Mouse (Mus musculus) heart, postnatal 10 days (tissue): ENCODE results near the gene Ccdc33. TPM values are rescaled to one million over a fixed set of nuclear protein-coding genes. Genes with fewer than 3 reads are reported as not detected.
A peak's percentile ranks its signal among the peaks of the same experiment; 100 is the strongest.

Experiments
- DNase-seq, 2 experiments: peaks; one replicate each; pipeline ENCODE4 v3.0.0; 2021
- intact Hi-C: fragments of 180-260 bp; cut with DNase I; formaldehyde crosslinking; loops from one replicate; pipeline ENCODE4 v1.15.1; 2025
- total RNA-seq, 2 experiments: library from RNA; stranded (reverse); gene quantifications; 2 replicates each; pipeline ENCODE4 v1.2.3; 2021

Ccdc33 gene
- total RNA-seq, 2 experiments from 2014 or later = not detected

DNA sequence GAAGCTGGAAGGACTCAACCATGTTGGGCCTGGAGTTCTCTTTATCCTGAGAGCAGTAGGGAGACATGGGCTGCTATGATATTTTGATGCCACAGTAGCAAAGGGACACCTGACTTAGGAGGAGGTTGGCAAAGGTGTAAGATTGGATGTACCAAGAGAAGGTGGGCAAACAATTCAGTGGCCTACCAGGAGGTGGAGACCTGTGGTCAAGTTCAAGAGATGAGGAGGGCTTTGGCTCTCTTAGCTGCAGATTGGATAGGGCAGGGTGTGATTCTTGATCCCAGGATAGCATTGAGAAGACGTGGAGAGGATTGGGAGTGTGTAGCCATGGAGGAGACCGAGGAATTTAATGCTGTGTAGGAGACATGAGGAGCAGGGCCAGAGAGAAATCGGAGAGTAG lies 24.8 kb downstream of the Ccdc33 start:
- no peak for DNase-seq
- intact Hi-C loops = no loop called here

DNA sequence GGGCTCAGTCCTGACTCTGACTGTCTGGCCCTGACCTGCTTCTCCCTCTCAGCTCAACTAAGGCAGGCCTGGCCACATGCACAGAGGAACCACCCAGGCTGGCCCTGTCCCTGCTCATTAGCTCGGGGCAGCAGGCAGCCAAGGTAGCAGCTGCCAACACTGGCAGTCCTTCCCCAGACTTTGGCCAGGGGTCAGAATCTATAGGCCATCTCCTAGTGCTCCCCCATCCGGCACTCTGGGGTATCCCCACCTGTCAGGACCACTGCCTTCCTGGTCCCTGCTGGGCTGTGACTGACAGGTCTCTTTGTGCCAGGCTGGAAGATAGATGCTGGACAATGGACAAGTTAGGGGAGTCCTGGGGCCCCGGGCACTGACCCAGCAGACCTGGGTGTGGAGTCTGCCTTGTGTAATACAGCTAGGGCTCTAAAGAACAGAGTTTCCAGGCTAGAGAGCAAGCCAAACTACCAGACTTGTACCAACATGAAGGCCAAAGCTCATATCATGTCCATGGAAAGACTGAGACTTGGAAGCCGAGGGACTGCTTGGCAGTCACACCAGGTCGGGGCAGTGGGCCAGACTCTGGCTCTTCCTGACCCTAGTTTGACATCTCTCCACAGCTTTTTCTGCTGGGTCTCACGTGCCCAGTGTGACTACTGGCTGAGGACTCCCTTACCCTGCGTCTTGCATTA lies 25.9 kb downstream of the Ccdc33 start:
- intact Hi-C loops = no loop called here
- peak; percentile 71 to 76 for DNase-seq

DNA sequence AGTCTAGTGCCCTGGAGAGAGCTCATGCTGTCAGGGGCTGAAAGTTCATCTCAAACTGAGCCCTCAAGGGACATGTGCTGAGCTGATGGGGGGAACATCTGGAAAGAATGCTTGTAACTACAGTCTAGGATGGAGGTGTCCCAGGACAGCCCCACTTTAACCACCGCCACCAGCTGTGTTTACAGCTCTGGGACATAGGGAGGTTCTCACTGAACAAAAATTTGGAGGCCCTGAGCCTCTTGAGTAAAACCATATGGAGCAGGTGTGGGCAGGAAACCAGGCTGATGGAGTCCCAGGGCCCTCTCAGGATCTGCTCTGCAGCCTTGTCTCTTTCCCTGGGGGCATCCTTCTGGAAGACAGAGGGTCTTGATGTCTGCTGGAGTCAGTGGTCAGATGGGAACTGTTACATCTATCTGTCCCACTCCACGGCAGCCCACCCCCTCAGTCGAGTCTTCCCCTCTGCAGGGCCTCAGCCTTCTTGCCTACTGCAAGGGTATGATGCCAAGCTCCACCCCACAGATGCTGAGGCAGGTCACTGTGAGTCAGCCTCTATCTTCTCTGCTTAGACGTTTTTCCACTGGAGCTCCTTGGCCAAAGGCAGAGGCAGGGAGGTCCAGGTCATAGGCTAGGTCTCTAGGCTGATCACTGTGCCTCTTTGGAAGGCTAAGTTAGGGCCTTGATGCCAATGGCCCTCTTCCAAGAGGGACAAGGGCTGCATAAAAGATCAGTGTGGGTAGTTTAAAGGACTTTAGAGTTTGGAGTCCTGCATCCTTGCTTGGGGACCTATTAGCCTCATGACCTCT lies 26.8 kb downstream of the Ccdc33 start:
- intact Hi-C loops = no loop called here
- peak; percentile 57 to 64 for DNase-seq

DNA sequence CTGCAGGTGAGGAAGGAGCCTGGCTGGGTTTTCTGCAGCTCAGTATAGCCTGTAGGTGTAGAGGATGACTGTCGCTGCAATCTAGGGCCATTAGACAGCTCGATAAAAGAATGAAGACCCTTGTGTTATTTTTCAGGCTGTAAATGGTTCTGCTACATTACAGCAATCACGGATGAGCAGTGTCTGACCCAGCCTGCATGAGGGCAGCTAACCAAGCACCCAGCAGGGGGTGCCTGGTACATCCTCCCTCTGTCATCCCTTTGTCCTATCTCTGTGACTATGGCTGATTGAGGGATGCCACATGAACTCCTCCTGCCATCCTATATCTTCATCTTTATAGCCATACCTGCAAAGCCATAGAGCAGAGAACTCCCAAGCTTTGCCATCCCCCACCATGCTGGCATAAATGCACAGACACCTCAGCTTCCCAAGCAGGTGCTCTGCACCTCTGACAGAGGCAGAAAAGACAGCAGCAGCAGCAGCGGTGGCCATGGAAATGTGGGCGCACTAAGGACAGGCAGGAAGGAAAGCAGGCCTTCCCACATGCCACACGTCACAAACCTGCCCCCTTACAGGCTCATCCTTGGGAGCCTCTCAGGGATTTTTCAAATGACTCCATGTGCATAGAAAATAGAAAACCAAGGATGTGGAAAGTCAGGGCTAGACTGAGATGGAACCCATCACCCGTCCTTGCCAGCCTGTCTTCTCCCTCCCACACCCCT lies 31.2 kb downstream of the Ccdc33 start:
- intact Hi-C loops = no loop called here
- DNase-seq = no peak

DNA sequence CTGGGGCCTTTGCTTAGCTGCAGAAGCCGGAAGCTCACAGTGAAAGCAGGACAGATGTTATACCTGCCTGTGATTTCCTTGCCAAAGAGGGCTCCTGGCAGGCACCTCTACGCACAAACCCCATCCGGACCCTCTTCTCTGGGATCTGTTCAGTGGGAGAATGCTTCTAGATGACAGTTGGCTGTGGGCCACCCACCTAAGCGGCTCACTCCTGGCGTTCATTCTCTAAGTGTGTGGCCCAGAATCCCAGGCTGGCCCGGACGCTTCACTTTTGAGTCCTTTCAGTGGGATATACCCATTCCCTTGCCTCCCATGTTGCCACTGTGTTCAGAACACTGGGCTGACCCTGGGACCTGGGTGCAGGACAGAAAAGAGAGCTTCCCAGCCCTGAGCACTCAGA lies 31.8 kb downstream of the Ccdc33 start:
- no peak for DNase-seq
- intact Hi-C loops = no loop called here

DNA sequence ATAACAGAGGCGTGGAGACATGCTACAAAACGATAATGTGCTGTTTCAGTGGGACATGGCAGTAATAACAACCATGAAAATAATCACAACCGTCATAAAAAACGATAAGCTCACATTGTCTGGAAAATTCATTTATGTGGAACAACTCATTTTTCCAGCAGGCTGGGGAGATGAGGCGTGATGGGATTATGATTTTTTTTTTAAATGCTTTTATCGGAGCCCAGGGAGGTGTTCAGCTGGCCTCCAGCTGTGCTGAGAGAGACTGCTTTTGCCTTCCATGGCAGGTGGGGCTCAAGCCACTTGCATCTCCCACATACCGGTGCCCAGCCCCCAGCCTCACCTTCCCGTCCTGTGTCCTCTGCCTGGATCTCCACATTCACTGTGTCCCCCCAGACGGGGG lies 32.4 kb downstream of the Ccdc33 start:
- intact Hi-C loops = no loop called here
- no peak for DNase-seq

DNA sequence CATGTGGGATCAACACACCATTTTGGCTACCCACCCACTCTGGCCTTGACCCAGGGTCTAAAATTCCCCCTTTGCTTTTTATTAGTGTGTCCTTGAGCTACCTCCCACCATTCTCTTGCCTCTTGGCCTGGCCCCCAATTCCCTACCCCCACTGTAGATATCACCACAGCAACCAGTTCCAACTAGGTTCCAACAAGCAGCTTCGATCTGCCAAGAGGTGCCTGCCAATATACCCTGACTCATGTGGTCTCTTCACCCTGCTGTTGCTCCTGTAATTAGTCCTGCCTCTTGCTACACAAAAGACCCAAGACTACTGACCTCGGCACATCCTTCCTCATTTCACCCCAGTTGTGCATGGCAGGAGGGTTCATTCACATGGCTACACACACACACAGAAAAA lies 33.5 kb downstream of the Ccdc33 start:
- intact Hi-C loops = no loop called here
- DNase-seq = peak; percentile 22 to 42

DNA sequence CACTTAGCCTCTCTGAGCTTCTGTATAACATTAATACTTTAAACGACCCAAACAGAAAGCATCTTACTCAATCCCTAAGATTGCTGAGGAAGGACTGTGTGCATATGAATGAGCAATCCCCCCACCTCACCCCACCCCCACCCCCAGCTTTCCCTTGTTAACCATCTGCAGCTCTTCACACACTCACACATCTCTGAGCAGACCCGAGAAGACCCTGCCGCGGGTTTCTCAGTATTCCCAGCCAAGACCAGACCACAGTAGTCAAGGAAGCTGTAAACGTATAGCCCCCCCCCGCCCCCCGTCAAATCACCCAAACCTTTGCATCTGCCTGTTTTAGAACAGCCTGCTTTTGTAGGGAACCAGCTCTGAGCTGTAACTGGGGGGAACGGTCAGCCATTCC lies 34.0 kb downstream of the Ccdc33 start:
- DNase-seq = no peak
- intact Hi-C loops = no loop called here

DNA sequence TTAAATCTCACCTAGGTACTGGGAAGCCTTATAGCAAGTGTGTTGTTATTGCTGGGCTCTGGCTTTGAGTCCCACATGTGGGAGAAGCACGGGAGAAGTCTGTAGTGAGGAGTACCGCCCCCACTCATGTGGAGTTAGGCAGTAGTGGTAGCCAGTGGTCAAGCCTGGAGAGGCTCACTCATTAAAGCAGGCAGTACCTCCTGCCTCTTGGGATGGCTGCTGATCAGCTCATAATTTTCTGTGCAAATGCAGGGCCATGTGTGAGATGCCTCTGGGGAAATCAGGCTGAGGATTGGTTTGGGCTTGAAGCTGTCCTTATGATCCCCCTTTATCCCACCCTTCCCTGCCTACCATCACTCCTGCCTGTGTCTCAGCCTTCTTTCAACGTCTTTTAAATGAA lies 44.1 kb downstream of the Ccdc33 start:
- intact Hi-C loops = no loop called here
- DNase-seq = no peak

DNA sequence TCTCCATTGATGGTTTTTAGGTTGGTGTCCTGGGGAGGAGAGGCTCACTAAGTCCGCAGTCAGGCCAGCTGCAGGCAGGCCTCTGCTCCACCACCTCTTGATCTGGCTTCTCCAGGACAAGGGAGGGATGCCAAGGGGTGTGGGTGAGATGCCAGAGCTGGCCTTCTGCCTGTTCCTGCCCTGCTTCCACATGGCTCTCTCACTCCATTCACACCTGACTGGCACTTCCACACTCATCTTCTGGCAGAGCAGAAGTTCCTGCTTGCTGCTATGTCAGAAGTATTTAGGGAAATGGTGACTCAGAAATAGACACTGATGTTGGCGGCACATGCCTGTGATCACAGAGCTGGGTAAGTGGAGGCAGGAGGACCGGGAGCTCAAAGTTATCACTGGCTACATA lies 51.1 kb downstream of the Ccdc33 start:
- peak; percentile 22 to 30 for DNase-seq
- intact Hi-C loops = no loop called here

DNA sequence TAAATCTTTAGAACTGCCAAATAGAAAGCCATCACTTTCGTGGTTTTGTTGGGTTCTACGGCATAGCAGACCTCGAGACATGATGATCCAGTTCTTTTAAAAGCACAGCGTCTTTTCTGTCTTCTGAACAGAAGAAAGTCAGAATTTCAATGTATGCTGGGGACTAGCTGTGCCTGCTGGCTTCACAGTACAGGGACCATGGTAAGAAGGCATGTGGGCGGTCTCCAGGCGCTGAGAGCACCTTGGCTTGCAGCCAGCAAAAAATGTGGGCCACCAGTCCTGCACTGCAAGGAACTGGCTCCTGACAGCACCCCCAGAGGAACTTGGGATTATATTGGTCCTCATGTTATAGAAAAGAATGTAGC lies 51.9 kb downstream of the Ccdc33 start:
- intact Hi-C loops = no loop called here
- no peak for DNase-seq

DNA sequence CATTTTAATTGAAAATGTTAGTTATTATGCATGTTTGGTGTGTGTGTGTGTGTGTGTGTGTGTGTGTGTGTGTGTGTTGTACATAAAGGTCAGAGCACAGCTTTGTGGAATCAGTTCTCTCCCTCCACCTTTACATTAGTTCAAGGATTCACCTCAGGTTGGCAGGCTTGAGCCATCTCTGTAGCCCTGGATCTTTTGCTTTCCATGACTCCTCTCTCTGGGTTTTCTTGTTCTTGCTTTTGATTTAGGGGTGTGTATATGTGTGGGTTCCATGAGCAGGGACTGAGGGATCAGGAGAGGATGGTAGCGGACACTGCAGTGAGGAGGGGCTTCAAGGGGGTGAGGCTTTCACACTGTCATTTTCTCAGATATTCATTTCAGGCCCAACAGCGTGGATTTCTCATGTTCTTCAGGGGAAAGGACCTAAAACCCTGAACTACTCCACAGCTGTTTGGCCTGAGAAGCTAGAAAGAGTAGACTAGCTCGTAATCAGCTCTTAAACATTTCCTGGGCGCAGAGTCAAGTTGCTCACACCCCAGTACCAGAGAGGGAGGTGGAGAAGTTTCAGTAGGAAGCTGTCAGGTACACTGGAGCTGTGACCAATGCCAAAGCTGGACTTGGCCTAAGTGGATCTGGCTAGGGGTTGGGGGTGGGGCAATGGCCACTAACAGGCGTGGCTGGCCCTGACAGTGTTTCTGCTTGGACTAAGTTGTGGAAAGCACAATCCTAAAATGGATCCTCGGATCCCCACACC lies 52.5 kb downstream of the Ccdc33 start:
- peak in 1 of 2 experiments; percentile 25 for DNase-seq
- intact Hi-C loops = no loop called here

DNA sequence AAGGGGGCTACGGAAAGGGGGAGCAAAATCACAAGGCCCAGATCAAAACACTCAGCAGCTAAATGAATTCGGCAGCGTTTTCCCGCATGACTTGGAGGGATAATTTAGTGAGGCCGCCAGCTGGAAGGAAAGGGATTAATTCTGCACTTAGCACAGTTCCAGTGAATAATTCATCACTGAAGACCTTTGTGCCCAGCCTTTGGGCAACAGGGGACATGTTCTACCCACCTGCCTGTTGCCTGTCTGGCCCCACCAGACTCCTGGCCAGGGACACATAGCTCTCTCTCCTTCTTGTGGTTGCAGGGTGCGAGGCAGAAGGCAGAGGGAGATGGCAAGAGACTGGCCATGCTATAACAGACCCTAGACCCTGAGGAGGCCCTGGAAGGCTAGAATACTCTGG lies 53.1 kb downstream of the Ccdc33 start:
- DNase-seq = no peak
- intact Hi-C loops = no loop called here

DNA sequence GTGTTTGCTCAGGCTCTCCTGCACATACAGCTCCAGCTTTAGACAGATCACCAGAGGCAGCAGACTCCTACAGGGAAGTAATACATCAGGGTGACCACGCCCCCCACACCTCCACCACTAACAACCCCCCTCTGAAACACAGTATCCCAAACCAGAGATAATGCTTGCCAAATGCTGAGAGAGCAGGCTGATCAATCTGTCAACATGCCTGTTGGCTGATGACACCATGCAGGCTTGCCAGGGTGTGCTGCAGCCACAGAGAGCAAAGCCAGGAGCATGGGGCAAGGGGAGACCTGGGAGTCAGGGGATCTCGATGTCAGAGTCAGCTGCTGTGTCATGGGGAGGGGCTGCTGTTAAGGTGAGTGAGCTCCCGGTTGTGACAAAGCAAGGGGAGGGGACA lies 55.1 kb downstream of the Ccdc33 start, which contains the start of gene Stra6:
TSS of gene Stra6 (plus strand) at position 258 of the 400 bp plus-strand sequence.
- DNase-seq = no peak
- intact Hi-C loops = no loop called here

DNA sequence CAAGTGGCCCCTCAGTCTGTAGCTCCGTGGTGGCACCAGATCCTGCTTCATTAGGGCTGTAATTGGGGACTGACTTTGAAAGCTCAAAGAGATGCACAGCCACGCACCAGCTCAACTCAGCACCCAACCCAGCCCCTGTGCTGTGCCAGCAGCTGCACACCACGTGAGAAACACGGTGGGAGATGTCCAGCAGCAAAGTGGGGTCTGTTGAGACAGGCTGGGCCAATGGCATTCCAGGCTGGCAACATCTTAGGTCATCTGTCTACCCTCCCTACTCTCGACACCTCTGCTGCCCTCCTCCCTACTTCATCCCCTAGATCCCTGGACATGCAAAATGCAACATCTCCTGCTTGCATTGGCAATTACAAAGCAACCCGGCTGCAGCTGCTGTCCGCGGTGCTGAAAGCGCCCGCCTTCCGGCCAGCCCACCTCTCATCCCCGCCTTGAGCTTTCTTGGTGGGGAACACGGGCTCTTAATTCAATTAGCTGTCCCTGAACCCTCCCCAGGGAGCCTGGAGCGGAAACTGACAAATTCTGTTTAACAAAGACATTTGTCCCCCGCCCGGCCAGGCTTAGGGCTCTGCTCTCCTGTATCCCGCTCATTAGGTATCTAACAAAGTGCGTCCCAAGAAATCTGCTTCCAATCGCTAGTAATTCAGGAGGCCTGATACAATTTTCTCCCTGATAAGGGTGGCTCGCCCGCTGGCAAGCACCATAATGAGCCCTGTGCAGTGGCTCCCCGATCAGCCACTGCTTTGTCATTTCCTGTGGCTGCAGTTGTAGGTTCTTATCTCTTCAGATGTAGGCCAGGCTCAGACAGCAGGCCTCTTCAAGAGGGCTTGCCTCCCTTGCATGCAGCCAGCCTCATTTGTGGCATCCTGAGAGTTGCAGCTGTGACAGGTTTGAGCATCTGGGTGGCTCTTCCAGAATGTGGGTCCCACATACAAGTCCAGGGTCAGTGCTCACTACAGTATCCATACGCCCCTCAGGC lies 57.7 kb downstream of the Ccdc33 start:
- intact Hi-C loops = no loop called here
- peak; percentile 71 to 83 for DNase-seq

DNA sequence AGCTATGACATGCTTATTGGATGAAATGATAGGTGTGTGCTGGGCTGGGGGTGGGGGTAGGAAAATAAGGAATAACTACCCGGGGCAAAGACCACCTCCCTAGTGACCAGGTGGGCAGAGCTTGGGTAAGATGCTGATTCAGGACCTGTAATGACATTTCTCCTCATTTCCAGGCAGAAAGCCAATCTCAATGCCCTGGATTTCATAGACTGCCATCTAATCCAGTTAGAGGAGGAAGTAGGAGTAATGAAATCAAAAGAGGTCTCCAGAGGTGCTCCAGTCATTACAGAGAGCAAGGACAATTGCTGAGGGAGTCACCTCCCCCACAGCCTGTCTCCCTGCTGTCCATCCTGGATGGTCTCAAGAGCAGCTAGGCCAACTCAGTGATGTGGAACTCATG lies 58.7 kb downstream of the Ccdc33 start:
- no peak for DNase-seq
- intact Hi-C loops = no loop called here

DNA sequence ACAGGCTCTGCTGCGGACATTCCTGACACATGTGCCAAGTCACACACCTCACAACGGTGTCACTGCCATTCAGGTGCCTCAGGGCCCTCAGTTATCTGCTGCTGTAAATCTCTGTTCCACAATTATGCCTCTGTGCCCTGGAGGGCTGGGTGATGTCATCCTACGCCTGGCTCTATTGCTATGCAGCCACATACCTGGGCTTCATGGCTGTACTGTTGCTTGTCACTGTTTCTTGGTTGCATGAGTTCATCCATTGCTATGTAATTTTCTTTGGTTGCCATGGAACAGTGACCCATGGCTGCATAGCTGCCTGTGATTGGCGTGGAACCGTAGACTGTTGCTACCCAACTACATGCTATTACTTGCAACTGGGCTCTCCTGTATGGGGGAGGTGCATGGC lies 63.0 kb downstream of the Ccdc33 start:
- no peak for DNase-seq
- intact Hi-C loops = no loop called here

DNA sequence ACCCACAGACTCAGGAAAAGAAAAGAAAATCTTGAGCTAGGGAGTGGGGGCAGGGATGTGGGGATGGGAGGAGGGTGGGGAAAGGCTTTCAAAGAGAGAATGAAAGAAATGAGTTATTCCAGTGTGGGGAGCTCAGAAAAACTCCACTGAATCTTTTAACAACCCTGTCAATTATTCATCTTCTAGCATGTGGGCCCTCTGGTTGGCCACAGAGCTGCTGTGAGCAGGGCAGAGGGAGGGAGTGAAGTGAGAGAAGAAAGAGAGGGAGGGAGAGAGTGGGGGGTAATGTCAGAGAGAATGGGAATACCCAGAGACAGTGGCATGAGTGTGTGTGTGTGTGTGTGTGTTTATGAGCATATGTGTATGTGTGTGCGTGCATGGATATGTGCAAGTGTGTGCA lies 64.6 kb downstream of the Ccdc33 start:
- intact Hi-C loops = no loop called here
- DNase-seq = no peak

DNA sequence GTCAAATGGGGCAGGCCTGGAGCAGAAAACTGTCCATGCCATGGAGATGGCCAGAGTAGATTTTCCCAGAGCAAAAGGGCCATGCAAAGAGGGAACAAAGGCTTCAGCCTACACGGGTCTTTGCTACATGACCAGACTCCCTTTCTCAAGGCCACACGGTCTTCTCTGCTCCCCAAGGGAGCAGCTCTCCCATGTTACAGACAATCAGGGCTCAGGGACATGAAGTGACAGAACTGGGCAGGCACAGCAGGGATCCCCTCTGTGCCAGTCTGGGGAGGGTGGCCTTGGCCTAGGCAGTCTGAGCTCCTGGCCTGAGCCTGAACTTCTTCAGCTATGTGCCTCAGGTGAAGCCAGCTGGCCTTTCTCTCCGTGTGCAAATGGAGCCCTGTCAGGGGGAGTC lies 65.1 kb downstream of the Ccdc33 start:
- intact Hi-C loops = no loop called here
- no peak for DNase-seq

DNA sequence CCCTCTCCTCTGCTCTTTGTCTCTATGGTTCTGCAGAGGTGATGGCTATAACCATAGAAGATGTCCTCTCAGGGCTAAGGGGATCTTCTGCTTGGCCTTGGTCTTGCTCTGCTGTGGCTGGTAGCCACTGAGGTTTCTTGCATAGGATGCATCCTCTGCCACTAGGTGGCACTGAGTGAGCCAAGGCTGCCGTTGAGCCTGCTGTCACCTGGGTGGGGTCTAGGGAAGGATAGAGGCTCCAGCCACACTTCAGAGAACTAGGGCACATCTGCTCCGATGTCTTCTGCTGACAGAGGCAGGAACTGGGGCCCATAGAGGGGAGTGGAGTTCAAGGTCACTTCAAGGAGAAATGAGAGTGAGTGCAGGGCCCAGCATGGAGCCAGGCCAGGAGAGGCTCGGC lies 65.5 kb downstream of the Ccdc33 start:
- intact Hi-C loops = no loop called here
- DNase-seq = peak; percentile 58
